Mouse (Mus musculus): ENCODE measurements at regions not wholly inside any gene's neighbourhood (a gene's known extent, or its start where the extent isn't known, plus 50 kb on each side); places are given as distances from the start of the nearest gene placed in this dataset.

GRCm38 (mm10) chr10:119395048-119395447, 58.6 kb upstream of the Grip1 start:
- no peak for DNase-seq

- no peak for DNase-seq
These were observed 65.7 kb upstream of the Grip1 start for GRCm38 (mm10) chr10:119387924-119388323.

GRCm38 (mm10) chr10:119382257-119382656, 71.4 kb upstream of the Grip1 start:
- no peak for DNase-seq

GRCm38 (mm10) chr10:119368566-119368965, 85.1 kb upstream of the Grip1 start:
- DNase-seq, result peak; percentile 34

GRCm38 (mm10) chr10:119363616-119364015, 90.0 kb upstream of the Grip1 start:
- peak; percentile 55 to 74 for DNase-seq

- DNase-seq, result no peak
These were observed 94.8 kb upstream of the Grip1 start for GRCm38 (mm10) chr10:119358730-119359292.

- no peak for DNase-seq
These were observed 102.7 kb upstream of the Cand1 start for GRCm38 (mm10) chr10:119342317-119343114.

GRCm38 (mm10) chr10:119340323-119340722, 100.5 kb upstream of the Cand1 start:
- DNase-seq, result peak in 1 of 2 experiments; percentile 5

GRCm38 (mm10) chr10:119326912-119327311, 87.1 kb upstream of the Cand1 start:
- no peak for DNase-seq

- no peak for DNase-seq
These were observed 80.1 kb upstream of the Cand1 start for GRCm38 (mm10) chr10:119319953-119320352.

- DNase-seq, result peak in 1 of 2 experiments; percentile 6
These were observed 78.6 kb upstream of the Cand1 start for GRCm38 (mm10) chr10:119318416-119318815.

- peak; percentile 10 to 13 for DNase-seq
These were observed 71.7 kb upstream of the Cand1 start for GRCm38 (mm10) chr10:119311578-119311977.

- DNase-seq, result no peak
These were observed 55.9 kb upstream of the Cand1 start for GRCm38 (mm10) chr10:119295740-119296139.

- peak; percentile 46 to 66 for DNase-seq
These were observed 54.7 kb upstream of the Cand1 start for GRCm38 (mm10) chr10:119294454-119295149.

- no peak for DNase-seq
These were observed 53.5 kb upstream of the Cand1 start for GRCm38 (mm10) chr10:119293372-119293771.
